Mouse (Mus musculus) T-cell, adult 2 months (primary cell): ENCODE measurements around the gene Ccnl2.
A peak's percentile ranks its signal among the peaks of the same experiment; 100 is the strongest.

Source experiments
- DNase-seq: peaks from one replicate; pipeline ENCODE4 v3.0.0; 2022; ENCODE audit warnings: low spot score

Ccnl2 gene

DNA sequence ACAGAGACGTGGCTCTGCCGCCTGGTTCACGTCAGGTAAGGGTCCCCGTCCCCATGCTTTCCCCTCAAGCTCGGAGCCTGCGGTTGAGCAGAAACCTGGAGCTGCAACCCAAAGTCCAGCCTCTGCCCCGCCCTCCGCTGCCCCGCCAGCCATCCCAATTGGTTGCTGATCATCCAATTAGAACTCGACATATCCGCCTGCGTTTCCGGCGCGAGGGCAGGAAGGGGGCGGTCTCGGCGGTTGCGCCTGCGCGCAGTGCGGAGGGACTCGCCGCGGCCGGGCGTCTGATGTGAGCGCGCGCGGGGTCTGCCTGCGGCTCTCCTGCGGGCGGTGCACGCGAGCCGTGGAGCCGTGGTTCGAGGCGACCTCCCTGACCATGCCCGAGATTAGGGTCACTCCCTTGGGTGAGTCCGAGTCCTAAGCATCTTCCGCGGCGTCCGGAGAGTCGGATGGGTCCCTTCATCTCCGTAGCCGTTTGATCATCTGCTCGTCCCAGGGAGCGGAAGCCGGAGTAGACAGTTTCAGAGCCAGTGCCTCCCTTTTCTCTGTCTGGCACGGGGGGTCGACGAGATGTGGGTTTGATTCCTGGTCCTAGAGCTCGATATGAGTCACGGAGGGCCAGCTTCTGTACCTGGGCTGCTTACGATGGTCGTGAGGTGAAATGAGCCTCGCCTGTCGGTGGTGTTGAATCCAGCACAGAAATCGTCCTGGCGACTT, 57.2 kb downstream of the Ccnl2 start, which contains the start of the genes Cptp and Ints11:
Cptp (minus strand) TSS at position 124 of the 717 bp plus-strand sequence.
Ints11 (plus strand) TSS at position 230 of the 717 bp plus-strand sequence.
- DNase-seq, result peak; percentile 95

DNA sequence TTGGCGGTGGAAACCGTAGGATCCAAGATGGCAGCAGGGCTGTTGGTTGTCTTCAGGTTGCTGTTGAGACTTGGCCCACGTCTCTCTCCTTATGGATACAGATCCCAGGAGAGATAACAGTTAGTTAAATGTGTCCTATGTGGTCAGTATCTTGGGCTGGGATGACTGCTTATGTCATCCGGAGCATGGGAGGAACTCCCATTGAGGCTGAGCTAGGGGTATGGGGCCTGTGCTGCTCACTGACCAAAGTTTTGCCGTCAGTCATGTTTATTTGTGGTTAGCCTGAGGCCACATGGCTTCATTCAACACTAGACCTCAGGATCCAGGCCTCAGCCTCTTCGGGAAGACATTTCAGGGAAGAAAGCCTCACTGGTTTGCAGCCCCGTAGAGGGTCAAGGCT, 59.1 kb downstream of the Ccnl2 start:
- no peak for DNase-seq
